Mouse (Mus musculus): ENCODE measurements around the gene Itgb5. TPM values are rescaled to one million over a fixed set of nuclear protein-coding genes. Genes with fewer than 3 reads are reported as not detected.

Itgb5 gene
- total RNA-seq, 2 experiments from 2014 or later: 35.0 to 36.5 TPM

DNA sequence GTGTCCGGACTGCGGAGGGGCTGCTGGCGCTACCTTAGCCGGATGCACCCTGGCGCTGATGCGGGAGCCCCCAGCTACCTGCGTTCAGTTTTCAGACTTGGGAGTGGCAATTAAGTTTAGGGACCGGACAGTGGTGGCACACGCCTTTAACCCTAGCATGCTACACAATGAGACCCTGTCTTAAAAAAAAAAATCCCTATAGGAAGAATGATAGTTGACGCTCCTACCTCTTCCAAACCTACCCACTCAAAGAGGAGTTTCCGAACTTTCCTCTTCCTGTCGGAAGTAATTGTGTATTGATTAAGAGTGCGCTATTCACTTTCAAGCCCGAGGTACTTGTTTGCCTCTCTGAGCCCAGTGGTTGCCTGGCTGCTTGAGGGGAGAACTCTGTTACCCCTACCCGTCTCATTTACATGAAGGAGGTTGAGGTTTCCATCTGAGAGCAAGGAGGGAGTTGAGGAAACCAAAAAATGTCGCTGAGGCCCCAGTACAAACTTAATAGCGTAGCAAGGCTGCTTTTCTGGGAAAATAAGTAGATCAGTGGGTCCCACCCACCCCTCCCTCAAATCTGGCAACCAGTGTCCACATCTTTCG lies 1.1 kb downstream of the Itgb5 start:
- no peak for DNase-seq (ENCODE audit: low spot score in 2 of 2)

DNA sequence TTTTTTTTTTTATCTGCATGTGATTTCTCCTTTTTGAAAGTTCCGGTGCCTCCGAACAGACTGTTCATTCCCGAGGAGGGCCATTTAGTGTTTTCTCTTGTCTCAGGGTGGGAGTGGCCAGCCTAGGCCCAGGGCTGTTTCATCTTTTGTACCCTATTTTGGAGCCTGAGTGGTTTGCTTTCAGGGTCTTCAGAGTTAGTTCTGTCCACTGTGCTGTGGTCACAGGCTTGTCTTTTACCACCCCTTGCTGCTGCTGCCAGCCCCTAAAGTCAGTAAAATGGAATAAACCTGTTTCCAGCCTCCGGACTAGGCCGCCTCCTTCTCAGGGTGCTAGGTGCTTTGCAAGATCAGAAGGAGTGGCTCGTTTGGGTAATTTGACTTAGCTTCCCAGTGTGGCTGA lies 2.6 kb downstream of the Itgb5 start:
- no peak for DNase-seq (ENCODE audit: low spot score in 2 of 2)

DNA sequence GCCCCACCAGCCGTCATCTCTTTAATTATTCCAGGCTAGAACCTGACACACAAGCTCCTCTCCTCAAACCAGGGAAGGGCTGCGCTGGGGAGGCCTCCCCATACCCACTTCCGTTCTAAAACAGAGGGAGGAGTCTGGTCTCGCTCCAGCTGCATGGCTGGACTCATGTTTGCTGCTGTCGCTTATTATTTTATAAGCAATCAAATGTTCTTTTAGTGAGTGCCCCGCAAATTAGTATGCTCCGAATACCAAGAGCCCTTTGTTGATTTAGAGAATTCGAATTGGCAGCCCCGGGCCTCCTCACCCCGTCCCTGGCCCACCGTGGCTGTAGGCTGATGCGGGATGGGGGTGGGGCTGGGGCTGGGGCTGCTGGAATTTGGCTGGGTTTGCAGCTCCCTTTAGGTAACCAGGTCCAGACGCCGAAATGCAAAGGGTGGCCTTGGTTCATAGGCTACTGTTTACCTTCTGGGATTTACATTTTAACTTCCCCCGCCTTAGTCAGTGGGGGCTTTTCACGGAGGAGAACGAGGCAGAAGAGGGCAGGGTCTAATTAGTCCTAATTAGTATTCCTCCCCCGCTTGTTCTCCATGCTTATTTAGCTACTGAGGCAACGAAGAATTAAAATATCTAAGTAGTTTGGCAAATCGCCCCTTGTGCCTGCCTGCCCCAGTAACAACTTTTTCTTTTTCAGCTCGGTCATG lies 3.4 kb downstream of the Itgb5 start:
- peak; percentile 26 to 59 for DNase-seq (ENCODE audit: low spot score in 2 of 2)

DNA sequence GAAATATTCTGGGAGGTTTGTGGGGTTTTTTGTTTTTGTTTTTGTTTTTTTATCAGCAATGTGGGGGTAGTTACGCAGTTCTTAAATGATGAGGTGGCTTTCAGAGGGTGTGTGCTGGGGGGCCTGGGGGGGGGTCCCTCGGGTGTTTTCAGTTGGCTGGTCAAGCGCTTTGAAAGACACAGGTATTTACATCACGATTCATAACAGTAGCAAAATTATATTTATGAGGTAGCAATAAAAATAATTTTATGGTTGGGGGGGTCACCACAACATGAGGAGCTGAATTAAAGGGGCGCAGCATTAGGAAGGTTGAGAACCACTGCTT lies 3.9 kb downstream of the Itgb5 start:
- no peak for DNase-seq (ENCODE audit: low spot score in 2 of 2)

DNA sequence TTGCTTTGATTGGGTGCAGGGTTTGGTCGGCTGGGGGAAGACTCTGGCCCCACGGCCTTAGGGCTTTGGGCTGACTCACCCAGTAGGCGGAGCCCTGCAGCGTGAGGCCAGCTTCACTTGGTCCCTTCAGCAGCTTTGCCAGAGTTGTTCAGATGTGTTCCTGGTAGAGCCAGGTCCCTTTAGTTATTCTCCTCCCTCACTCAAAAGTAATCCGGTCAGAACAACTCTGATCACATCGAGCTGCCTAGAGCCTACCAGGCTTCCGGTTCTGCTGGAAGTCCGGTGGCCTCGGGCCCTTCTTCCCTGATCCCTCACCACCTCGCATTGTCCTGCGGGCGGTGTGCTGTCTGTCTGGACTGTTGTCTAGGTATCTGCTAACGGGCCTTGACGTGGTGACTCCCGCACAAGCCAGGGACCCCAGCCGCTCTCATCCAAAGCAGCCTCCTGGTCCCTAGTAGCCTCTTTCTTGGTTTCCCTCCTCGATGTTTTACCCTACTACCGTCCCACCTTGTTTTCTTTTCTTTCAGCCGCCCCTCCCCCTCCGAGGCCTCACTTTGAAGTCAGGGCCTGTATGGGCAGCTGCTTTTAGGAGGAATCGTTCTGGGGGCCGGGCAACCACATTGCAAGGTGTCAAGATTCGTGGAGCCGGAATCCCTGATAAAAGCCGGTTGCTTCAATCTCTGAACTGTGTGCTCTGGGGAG lies 4.5 kb downstream of the Itgb5 start:
- DNase-seq (ENCODE audit: low spot score in 2 of 2): no peak

DNA sequence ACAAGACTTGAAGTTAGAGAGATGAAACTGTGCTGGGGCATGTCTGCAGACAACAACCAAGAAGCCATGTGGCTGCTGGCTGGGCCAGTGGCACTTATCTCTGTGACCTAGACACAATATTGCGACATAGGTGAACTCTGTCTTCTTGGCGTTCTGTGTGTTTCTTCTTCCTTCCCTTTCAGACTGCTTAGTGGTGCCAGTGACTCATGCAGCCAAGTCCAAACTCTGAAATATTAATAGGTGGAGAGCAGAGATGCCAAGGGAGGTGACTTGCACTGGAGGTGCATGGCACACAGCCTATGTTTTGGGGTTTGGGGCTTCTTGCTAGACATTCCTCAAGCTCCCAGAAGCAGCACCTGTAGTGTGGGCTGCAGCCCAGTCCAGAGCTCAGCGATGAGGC lies 7.2 kb downstream of the Itgb5 start:
- DNase-seq (ENCODE audit: low spot score in 2 of 2): no peak

DNA sequence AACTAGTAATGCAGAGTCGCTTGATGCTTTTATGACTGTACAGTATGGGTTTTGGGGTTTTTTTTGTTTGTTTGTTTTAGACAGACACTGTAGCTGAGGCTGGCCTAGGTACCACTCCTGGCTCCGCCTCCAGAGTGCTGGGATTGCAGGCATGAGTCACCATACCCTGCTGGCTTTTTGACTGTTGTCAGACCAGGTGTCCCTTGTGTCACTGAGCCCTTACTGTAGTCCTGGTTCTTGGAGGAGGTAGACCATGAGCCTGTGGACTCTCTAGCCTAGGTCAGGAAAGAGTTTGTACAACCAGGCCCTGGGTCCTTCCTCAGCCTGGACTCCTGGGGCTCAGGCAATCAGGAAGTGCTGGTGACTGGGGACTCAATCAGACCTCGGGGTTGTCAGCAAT lies 7.7 kb downstream of the Itgb5 start:
- DNase-seq (ENCODE audit: low spot score in 2 of 2): no peak

DNA sequence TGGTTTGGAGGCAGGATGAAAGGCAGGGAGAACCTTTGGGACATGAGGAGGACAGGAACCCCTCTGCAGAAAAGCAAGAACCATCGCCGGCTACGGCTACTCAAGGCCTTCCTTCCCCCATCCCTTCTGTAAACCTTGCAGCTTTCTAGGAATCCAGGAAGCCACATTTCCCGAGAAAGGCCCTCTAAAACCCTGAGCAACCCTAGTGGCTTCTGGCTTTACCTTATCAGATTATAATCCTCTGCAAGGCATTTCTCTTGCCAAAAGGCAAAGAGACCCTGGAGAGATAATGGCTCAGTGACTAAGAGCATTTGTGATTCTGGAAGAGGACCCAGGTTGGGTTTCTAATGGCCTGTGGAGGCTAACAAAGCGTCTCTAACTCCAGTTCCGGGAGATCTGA lies 11.2 kb downstream of the Itgb5 start:
- no peak for DNase-seq (ENCODE audit: low spot score in 2 of 2)

DNA sequence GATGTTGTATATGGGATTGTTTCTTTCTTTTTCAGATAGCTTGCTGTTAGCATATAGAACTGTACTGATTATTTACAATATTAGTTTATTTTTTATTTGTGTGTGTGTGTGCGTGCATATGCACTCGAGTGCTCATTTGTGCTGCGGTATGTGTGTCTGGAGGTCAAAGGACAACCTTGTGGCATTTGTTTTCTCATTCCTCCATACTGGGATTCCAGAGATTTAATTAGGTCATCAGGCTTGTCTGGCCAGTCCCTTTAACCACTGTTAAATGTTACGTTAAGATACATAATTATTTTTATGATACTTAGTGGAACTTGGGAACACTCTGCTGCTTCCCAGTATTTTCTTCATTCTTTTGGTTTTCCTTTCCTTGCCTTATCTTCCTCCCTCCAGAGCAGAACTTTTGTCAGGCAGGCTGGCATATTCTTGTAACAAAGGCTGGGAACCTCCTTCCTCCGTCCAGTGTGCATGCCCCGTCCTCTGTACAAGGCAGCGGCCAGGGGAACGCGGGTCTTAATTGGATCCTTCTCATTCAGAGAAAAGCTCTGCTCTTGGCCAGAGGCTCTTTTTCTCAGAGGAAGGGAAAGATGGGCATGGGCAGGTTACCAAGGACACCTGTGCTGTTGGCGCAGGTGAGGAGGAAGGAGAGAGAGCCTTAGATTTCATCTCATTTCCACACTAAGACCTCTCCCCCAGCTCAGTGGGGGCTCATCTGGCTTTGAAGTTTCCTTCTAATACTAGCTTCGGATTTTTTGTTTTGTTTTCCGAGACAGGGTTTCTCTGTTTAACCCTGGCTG lies 12.8 kb downstream of the Itgb5 start:
- DNase-seq (ENCODE audit: low spot score in 2 of 2): no peak

DNA sequence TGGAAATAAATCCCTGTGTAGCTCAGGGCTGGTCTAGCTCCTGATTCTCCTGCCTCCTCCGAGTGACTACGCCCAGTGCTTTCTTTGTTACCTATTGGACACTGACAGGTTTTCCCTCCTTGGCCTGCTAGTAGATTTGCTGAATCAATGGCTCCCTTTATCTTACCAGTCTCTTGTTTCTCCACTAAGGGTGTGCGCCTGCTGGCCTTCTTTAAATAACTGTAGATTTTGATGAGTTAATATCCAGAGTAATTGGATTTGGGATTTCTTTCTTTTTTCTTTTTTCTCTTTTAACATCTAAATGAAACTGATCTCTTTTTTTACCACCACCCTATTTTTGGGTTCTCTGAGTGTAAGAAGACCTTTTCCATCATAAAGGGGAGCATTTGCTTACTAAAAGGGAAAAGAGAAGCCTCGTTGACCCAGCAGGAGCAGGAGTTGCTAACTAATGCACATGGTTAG lies 14.7 kb downstream of the Itgb5 start:
- no peak for DNase-seq (ENCODE audit: low spot score in 2 of 2)

DNA sequence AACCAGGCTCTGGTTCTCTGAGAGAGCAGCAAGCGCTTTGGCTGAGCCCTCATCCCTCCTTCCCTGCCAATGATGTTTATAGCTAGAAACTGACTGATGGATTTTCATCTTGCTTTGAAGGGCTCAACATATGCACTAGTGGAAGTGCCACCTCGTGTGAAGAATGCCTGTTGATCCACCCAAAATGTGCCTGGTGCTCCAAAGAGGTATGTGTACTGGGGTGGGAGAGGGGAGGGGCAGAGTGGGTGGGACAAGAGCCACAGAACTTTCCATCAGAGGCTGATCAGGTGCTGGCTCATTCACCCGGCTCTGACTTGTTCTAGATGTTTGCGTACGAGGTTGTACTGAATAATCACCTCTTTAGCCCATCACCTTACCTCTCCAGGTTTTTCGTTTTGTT lies 15.4 kb downstream of the Itgb5 start:
- no peak for DNase-seq (ENCODE audit: low spot score in 2 of 2)

DNA sequence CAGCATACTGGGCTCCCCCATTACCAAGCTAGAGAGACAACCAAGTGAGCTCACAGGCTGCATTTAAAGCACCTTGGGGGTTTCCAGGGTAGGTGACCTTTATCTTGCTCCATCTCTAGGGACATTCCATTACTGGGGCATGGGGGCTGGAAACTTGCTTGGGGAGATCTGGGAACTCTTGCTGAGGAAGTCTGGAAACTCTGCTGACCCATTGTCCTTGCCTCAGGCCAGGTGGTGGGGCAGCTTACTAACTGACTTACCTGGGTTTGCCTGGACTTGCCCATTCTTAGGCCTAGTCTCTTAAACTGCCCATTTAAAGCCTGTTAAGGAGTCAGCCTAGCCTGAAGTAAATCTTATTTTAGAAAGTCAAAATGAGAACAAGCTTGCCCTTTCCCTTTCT lies 23.8 kb downstream of the Itgb5 start:
- no peak for DNase-seq (ENCODE audit: low spot score in 2 of 2)

DNA sequence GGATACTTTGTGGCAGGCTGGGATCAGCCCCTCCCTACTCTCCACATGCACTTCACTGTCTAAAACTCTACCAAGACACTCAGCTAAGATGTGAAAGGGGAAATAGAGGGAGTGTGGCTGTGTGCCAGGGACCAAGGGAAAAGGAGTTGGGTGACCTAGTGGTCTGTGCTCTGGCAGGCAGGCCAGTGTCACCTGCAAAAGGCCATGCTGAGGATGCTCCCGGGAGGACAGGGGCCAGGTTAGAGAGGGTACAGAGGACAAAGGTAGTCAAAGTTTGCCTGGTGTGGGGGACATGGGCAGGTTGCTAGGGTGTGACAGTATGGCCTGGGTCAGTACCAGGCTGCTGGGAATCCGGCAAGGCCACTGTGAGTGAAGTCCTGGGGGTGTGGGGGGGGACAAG lies 29.3 kb downstream of the Itgb5 start:
- no peak for DNase-seq (ENCODE audit: low spot score in 2 of 2)

DNA sequence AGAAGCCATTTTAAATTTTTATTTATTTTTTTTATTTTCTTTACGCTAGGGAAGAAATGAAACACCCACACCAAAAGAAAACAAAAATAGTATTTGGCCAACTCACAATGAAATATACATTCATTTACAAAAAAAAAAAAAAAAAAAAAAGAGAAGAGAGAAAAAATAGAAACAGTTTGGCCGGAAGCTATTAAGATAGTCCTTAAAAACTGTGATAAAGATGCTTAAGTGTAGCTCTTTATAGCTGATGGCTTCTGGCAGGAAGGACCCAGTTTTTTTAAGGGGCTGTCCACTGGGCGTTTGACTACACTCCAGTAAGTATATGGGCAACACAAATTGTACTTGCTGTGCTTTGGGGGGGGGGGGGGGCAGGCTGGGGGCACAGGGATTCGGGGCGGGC lies 29.9 kb downstream of the Itgb5 start:
- DNase-seq (ENCODE audit: low spot score in 2 of 2): no peak

DNA sequence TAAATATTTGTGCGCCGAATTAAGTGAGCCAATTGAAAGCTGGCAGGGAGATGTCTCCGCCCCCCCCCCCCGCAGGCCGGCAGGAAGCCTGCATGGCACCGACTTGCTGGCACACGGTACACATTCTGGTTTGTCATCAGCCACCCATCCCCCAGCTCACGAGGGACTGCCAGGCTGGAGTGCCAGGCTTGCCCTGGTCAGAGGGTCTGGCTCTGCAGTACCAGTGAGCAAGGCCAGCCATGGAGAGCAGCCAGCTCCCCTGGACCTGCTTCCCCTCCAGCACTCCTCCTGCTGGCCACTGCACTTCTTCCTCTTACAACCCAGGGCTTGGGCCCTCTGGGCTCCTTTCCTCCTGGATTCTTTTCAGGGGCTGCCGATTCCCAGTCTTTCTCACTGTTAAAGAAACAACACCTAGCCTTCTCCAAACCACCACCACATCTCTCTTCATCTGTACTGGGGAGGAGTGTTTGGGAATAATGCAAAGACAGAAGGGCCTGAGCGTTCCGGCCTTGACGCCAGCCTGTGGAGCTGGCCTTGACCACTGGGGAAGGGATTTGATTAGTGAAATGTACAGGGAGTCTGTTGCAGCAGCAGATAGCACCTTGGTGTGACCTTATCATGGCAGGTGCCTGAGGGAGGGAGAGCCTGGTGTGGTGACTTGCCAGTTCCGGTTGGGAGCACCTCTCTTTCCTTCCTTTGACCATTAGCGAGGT lies 30.7 kb downstream of the Itgb5 start:
- DNase-seq (ENCODE audit: low spot score in 2 of 2): peak; percentile 80 to 94

DNA sequence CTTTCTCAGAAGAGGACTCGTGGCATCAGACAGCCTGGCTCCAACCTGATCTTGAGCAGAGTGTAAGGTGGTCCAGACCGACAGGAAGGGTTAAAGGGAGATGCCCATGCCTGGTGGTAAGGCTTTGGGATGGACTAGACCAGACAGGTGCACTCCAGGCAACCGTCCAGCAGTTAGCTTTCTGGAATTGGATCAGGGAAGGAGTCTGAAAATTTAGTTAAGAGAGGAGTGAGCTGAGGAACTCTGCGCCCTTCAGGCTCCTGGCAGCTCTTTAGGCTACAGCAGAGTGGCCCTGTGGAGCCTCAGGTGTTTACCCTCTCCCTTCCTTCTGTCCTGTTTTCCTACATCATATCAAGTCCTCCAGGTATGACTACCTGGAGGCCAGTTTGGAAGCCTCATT lies 32.9 kb downstream of the Itgb5 start:
- no peak for DNase-seq (ENCODE audit: low spot score in 2 of 2)

DNA sequence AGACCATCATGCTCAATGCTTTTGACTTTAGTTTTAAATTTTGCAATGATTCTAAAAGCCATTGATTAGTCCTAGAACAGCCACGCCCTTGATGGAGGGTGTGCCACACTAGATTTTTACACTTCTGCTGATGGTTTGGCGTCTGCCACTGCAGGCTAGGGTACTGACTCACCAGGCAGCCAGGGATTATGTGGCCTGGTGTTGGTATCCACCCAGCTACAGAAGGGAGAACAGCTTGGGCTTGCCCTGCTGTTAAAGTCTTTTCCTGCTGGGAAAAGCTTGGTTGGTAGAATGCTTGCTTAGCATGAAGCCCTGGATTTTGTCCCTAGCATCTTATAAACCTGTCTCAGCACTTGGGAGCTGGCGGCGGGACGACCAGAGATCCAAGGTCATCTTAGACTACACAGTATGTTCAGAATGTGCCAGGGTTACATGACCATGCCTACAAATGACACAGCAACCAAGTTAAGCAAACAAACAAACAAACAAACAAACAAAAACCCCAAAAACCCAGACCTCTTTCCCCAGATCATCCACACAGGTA lies 33.8 kb downstream of the Itgb5 start:
- DNase-seq (ENCODE audit: low spot score in 2 of 2): no peak

DNA sequence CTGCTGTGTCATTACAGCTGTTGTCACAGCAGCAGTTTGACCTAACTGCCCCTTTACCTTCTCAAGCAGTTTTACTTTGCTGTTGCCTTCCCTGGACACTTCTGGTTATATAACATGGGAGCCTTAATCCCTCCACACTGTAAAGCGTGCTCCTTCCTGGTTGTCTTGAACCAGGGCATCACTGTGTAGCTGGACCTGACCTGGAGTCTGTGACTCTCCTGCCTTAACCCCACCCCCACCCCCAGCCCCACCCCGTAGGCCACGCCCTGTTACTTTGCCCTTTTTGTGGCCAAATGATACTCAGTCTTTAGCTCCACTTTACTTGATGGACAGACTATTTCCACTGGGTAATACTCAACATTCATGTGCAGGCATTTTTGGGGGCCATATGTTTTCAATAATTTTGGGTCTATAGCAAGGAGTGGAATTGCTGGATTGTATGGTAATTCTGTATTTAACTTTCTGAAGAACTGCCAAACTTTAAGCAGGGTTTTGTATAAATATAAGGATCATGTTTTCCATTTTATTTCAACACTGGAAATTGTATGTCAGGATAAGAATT lies 40.8 kb downstream of the Itgb5 start:
- DNase-seq (ENCODE audit: low spot score in 2 of 2): no peak

DNA sequence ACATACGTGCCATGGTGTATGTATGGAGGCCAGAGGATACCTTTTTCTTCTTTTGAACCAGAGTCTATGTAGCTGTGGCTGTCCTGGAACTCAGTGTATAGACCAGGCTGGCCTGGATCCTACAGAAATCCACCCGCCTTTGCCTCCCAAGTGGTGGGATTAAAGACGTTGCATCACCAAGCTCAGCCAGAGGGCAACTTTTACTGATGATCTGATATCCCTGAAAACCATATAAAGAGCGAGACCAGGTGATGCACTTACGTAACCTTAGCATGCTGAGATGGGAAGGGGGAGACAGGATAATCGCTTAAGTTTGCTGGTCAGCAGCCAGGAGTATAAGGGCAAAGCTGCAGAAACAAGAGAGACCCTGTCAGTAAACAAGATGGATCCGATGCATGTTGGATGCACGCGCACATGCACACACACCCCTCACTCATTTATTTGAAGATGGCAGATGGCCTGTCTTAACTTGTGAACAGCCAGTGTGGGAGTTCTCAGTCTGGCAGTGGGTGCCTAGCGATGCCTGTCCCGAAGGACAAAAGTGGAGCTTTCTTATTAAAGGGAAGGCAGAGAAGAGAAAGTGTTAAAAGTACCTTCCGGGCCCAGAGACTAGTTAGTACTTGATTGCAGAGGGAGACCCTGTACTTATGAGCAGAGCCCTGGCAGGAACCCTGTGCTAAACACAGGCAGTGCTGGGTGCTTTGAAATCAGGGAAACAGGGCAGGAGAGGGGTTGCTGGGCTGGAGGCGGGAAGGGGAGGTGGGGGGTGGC lies 41.7 kb downstream of the Itgb5 start:
- DNase-seq (ENCODE audit: low spot score in 2 of 2): no peak
